In the genomic region with DNA sequence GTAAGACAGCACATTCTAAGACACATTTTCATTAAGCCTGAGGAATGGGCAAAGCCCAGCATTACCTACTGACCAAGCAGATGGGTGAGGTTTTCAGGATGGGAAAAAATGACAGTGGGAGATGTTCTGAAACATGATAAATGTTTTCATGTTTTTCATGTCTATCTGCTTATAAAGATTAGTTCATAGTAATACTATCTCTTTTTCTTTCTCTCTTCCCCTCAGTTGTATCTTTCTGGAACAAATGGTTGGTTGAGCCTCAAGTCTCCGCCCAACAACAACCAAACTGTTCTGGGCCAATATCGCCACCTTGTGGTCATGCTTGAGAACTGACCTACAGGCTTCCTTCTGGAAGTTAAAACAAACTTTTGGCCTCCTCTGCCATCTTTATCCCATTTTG, we compare ENCODE assay signal across 9 mouse cellular contexts. TPM values are rescaled to one million over a fixed set of nuclear protein-coding genes. Genes with fewer than 3 reads are reported as not detected.
DNase-seq lines count a peak whose midpoint lies in the region; ATAC-seq and TF ChIP-seq lines count a peak whose summit lies in the region.
"Had no signal": no experiment of that assay in that cellular context is flagged by ENCODE, and none has a peak within 500 bp of the region (broad histone marks: within the 10 kb centered on the region; RNA-seq: fewer than 3 reads in every experiment).

No protein-coding gene starts in this region.

- H3K4me2 ChIP-seq in kidney, embryonic 14.5 days (replicated peaks; ENCODE audit: low read depth, low read length): no peak overlapping the region
- H3K4me2 ChIP-seq in limb, embryonic 11.5 days (ENCODE audit: low read depth, severe bottlenecking): no peak overlapping the region
- no peak overlapping the region for H3K4me2 ChIP-seq in neural tube, embryonic 11.5 days (ENCODE audit: low read depth)
- no peak overlapping the region for H3K4me2 ChIP-seq in intestine, embryonic 15.5 days (replicated peaks)

- no peak overlapping the region for H3K27ac ChIP-seq in kidney, embryonic 14.5 days (ENCODE audit: low read depth, low read length)
- no peak overlapping the region for H3K27ac ChIP-seq in ES-Bruce4 (ENCODE audit: insufficient read depth, low read length)
- no peak overlapping the region for H3K27ac ChIP-seq in limb, embryonic 11.5 days (replicated peaks; ENCODE audit: low read depth, low read length)
- no peak overlapping the region for H3K27ac ChIP-seq in neural tube, embryonic 11.5 days (ENCODE audit: low read depth, low read length)
- no peak overlapping the region for H3K27ac ChIP-seq in intestine, embryonic 15.5 days

- H3K27me3 ChIP-seq in kidney, embryonic 14.5 days (ENCODE audit: control insufficient read depth, insufficient read depth, low read length): no peaks in the 10 kb centered on the region
- H3K27me3 ChIP-seq in ES-Bruce4 (ENCODE audit: control insufficient read depth, insufficient read depth, low read length, poor library complexity, severe bottlenecking): no peaks in the 10 kb centered on the region
- no peaks in the 10 kb centered on the region for H3K27me3 ChIP-seq in limb, embryonic 11.5 days (ENCODE audit: control insufficient read depth, insufficient read depth, low read length)
- no peaks in the 10 kb centered on the region for H3K27me3 ChIP-seq in neural tube, embryonic 11.5 days (ENCODE audit: control insufficient read depth, insufficient read depth, low read length)
- no peaks in the 10 kb centered on the region for H3K27me3 ChIP-seq in intestine, embryonic 15.5 days (replicated peaks)

- H3K36me3 ChIP-seq in kidney, embryonic 14.5 days (ENCODE audit: control insufficient read depth, insufficient read depth, low read length): no peaks in the 10 kb centered on the region
- no peaks in the 10 kb centered on the region for H3K36me3 ChIP-seq in ES-Bruce4 (ENCODE audit: control insufficient read depth, insufficient read depth, low read length, poor library complexity, severe bottlenecking)
- H3K36me3 ChIP-seq in limb, embryonic 11.5 days (ENCODE audit: control insufficient read depth, insufficient read depth, low read length): no peaks in the 10 kb centered on the region
- no peaks in the 10 kb centered on the region for H3K36me3 ChIP-seq in neural tube, embryonic 11.5 days (ENCODE audit: control insufficient read depth, insufficient read depth, low read length)
- H3K36me3 ChIP-seq in intestine, embryonic 15.5 days: no peaks in the 10 kb centered on the region

- H3K4me3 ChIP-seq in kidney, embryonic 14.5 days (ENCODE audit: low read length): no peak overlapping the region
- no peak overlapping the region for H3K4me3 ChIP-seq in ES-Bruce4 (ENCODE audit: low read depth, low read length)
- no peak overlapping the region for H3K4me3 ChIP-seq in limb, embryonic 11.5 days (ENCODE audit: low read depth, low read length)
- no peak overlapping the region for H3K4me3 ChIP-seq in neural tube, embryonic 11.5 days (ENCODE audit: low read depth, low read length)
- H3K4me3 ChIP-seq in intestine, embryonic 15.5 days (replicated peaks): no peak overlapping the region
- H3K4me3 ChIP-seq: erythroblast, embryonic 14.5 days had no signal

- H3K4me1 ChIP-seq in kidney, embryonic 14.5 days (ENCODE audit: control insufficient read depth, insufficient read depth, low read length): no peaks in the 10 kb centered on the region
- H3K4me1 ChIP-seq in ES-Bruce4 (ENCODE audit: control insufficient read depth, insufficient read depth, low read length): no peaks in the 10 kb centered on the region
- no peaks in the 10 kb centered on the region for H3K4me1 ChIP-seq in limb, embryonic 11.5 days (ENCODE audit: control insufficient read depth, insufficient read depth, low read length)
- no peaks in the 10 kb centered on the region for H3K4me1 ChIP-seq in neural tube, embryonic 11.5 days (ENCODE audit: control insufficient read depth, insufficient read depth, low read length)
- no peaks in the 10 kb centered on the region for H3K4me1 ChIP-seq in intestine, embryonic 15.5 days (replicated peaks)

- intact Hi-C loops in left cerebral cortex, postnatal 10 days (cut with DNase I): no loop called here

- peak; percentile 51 for TF ChIP-seq CTCF in ES-Bruce4 (IDR thresholded peaks at IDR 0.05; ENCODE audit: low read depth, low read length)

- no peak for TF ChIP-seq POLR2A in ES-Bruce4 (IDR thresholded peaks at IDR 0.05; ENCODE audit: insufficient read depth, low read length)

- TF ChIP-seq EP300 in ES-Bruce4 (IDR thresholded peaks at IDR 0.05; ENCODE audit: insufficient read depth, low read depth, low read length): no peak

- H3K9me3 ChIP-seq in kidney, embryonic 14.5 days (ENCODE audit: control insufficient read depth, low read length): no peaks in the 10 kb centered on the region
- H3K9me3 ChIP-seq in ES-Bruce4 (replicated peaks; ENCODE audit: control insufficient read depth, insufficient read depth, low read length, poor library complexity, severe bottlenecking): peaks cover 9% of the 10 kb centered on the region
- no peaks in the 10 kb centered on the region for H3K9me3 ChIP-seq in limb, embryonic 11.5 days (ENCODE audit: control insufficient read depth, low read length)
- H3K9me3 ChIP-seq in neural tube, embryonic 11.5 days (ENCODE audit: control insufficient read depth, low read length): no peaks in the 10 kb centered on the region
- no peaks in the 10 kb centered on the region for H3K9me3 ChIP-seq in intestine, embryonic 15.5 days

- no peak overlapping the region for H3K9ac ChIP-seq in kidney, embryonic 14.5 days (ENCODE audit: low read depth, low read length)
- no peak overlapping the region for H3K9ac ChIP-seq in ES-Bruce4 (ENCODE audit: low read depth, poor library complexity, severe bottlenecking)
- no peak overlapping the region for H3K9ac ChIP-seq in limb, embryonic 11.5 days (ENCODE audit: low read length)
- no peak overlapping the region for H3K9ac ChIP-seq in neural tube, embryonic 11.5 days (ENCODE audit: low read length)
- no peak overlapping the region for H3K9ac ChIP-seq in intestine, embryonic 15.5 days

- no peak for ATAC-seq in kidney, embryonic 14.5 days (ENCODE audit: low FRiP score, low TSS enrichment)
- no peak for ATAC-seq in limb, embryonic 11.5 days (ENCODE audit: insufficient number of reproducible peaks, low FRiP score, low TSS enrichment, low read depth)
- ATAC-seq in neural tube, embryonic 11.5 days (ENCODE audit: insufficient read depth, low FRiP score, low TSS enrichment): no peak
- no peak for ATAC-seq in intestine, embryonic 15.5 days

- peak; percentile 10 for DNase-seq in kidney, adult 18-20 months
- DNase-seq in c-Kit-positive CD71-negative TER-119-negative erythroid progenitor cells, embryonic 14.5 days (ENCODE audit: low read depth): peak; percentile 75
- peak; percentile 60 for DNase-seq in limb, embryonic 11.5 days (ENCODE audit: low spot score)
- peak; percentile 47 for DNase-seq in neural tube, embryonic 11.5 days (ENCODE audit: low spot score)
- DNase-seq in left cerebral cortex, postnatal 10 days (ENCODE audit: extremely low spot score in 1 of 2, low spot score in 2 of 2): no peak

- 32% methylated on average over 2 of the region's 2 CpGs for WGBS in kidney, embryonic 14.5 days
- whole genome bisulfite sequencing in limb, embryonic 11.5 days: 25% methylated on average over 2 of the region's 2 CpGs
- WGBS in neural tube, embryonic 11.5 days: 38% methylated on average over 2 of the region's 2 CpGs
- WGBS in intestine, embryonic 15.5 days: 29% methylated on average over 2 of the region's 2 CpGs

RNA-seq across cellular contexts. Expression of a gene that starts 57.8 kb away (rescaled TPM):
- 0.31 and 0.79 TPM in 2 replicates for polyA plus RNA-seq in kidney, embryonic 14.5 days (2014; fragmentation: Nextera tagmentation; extraction: Ambion mirVana)
- 0.53 and 0.67 TPM in 2 replicates for polyA plus RNA-seq in ES-Bruce4 (2011; ENCODE audit: insufficient read depth, insufficient read length, low read depth, missing spikeins)
- 1.7 and 1.9 TPM in 2 replicates for polyA plus RNA-seq in limb, embryonic 11.5 days (2014; fragmentation: Nextera tagmentation; extraction: Ambion mirVana)
- polyA plus RNA-seq in neural tube, embryonic 11.5 days (2014; fragmentation: Nextera tagmentation; extraction: Ambion mirVana): 3.2 and 3.6 TPM in 2 replicates
- polyA plus RNA-seq in intestine, embryonic 15.5 days (2015; fragmentation: Nextera tagmentation; extraction: Ambion mirVana): 1.5 and 1.7 TPM in 2 replicates
- total RNA-seq in left cerebral cortex, postnatal 10 days (2021): 1 to 10 TPM; 3.2 to 3.6 TPM

Comparison
In these comparisons a context has a peak if more than half of its experiments do, and no peak if none do; other contexts are left out.
1. DNase-seq: peak in kidney, adult 18-20 months (single experiment), c-Kit-positive CD71-negative TER-119-negative erythroid progenitor cells, embryonic 14.5 days (single experiment), limb, embryonic 11.5 days (single experiment) and neural tube, embryonic 11.5 days (single experiment); none in left cerebral cortex, postnatal 10 days (0 of 2).